Mouse (Mus musculus): ENCODE measurements around the gene BC051142. TPM values are rescaled to one million over a fixed set of nuclear protein-coding genes. Genes with fewer than 3 reads are reported as not detected.

The BC051142 gene
- total and polyA plus RNA-seq, 3 experiments = 1.1 TPM; not detected in 2

- peak in 1 of 2 experiments; percentile 43 for DNase-seq
- Histone ChIP-seq H3K79me2 (replicated peaks; ENCODE audit: control insufficient read depth, insufficient read depth, low read length) (no peaks in the 10 kb centered on the region), H3K4me1 (ENCODE audit: control insufficient read depth, insufficient read depth, low read length) (peaks cover 5% of the 10 kb centered on the region), H3K4me3 (no peak overlapping the region), H3K27me3 (ENCODE audit: control insufficient read depth, insufficient read depth, low read length) (no peaks in the 10 kb centered on the region), H3K27ac (no peak overlapping the region), H3K9ac (ENCODE audit: low read depth, low read length) (no peak overlapping the region), H3K36me3 (ENCODE audit: control insufficient read depth, insufficient read depth, low read length) (no peaks in the 10 kb centered on the region)
- WGBS = 35% methylated on average over 4 of the region's 4 CpGs
- TF ChIP-seq CTCF (IDR thresholded peaks at IDR 0.05) = peak; percentile 80
- TF ChIP-seq POLR2A (IDR thresholded peaks at IDR 0.05; ENCODE audit: insufficient read depth, low read depth, low read length) = no peak
- TF ChIP-seq EP300 (IDR thresholded peaks at IDR 0.05; ENCODE audit: insufficient read depth, low read depth, low read length) = no peak
- intact Hi-C loops (cut with DNase I) = loop anchor here (1.0 kb wide), 1 partner anchor 23 kb away; no protein-coding TSS in a partner anchor
Observed at GRCm38 (mm10) chr17:34388513-34388912, 10.1 kb upstream of the BC051142 start.

- intact Hi-C loops (cut with DNase I) = no loop called here
- Histone ChIP-seq H3K4me3 (no peak overlapping the region), H3K79me2 (replicated peaks; ENCODE audit: control insufficient read depth, insufficient read depth, low read length) (no peaks in the 10 kb centered on the region), H3K36me3 (ENCODE audit: control insufficient read depth, insufficient read depth, low read length) (no peaks in the 10 kb centered on the region), H3K4me1 (ENCODE audit: control insufficient read depth, insufficient read depth, low read length) (peaks cover 5% of the 10 kb centered on the region), H3K9ac (ENCODE audit: low read depth, low read length) (no peak overlapping the region), H3K27ac (no peak overlapping the region), H3K27me3 (ENCODE audit: control insufficient read depth, insufficient read depth, low read length) (no peaks in the 10 kb centered on the region)
- DNase-seq = no peak
- WGBS = 47% methylated on average over 7 of the region's 7 CpGs
- TF ChIP-seq CTCF (IDR thresholded peaks at IDR 0.05) (no peak), POLR2A (IDR thresholded peaks at IDR 0.05; ENCODE audit: insufficient read depth, low read depth, low read length) (no peak), EP300 (IDR thresholded peaks at IDR 0.05; ENCODE audit: insufficient read depth, low read depth, low read length) (no peak)
Observed at GRCm38 (mm10) chr17:34391507-34391906, 7.1 kb upstream of the BC051142 start.

- H3K4me3 ChIP-seq = peak overlapping the region; percentile 20; the same call in 1 of the 2 replicates
- intact Hi-C loops (cut with DNase I) = no loop called here
- H3K9ac ChIP-seq (ENCODE audit: low read depth, low read length) = no peak overlapping the region
- H3K36me3 ChIP-seq (ENCODE audit: control insufficient read depth, insufficient read depth, low read length) = no peaks in the 10 kb centered on the region
- DNase-seq = peak; percentile 52 to 57
- H3K27me3 ChIP-seq (ENCODE audit: control insufficient read depth, insufficient read depth, low read length) = no peaks in the 10 kb centered on the region
- 2% methylated on average over 24 of the region's 24 CpGs for WGBS
- no peak overlapping the region for H3K27ac ChIP-seq
- no peaks in the 10 kb centered on the region for H3K79me2 ChIP-seq (replicated peaks; ENCODE audit: control insufficient read depth, insufficient read depth, low read length)
- TF ChIP-seq POLR2A (IDR thresholded peaks at IDR 0.05; ENCODE audit: insufficient read depth, low read depth, low read length) (no peak), EP300 (IDR thresholded peaks at IDR 0.05; ENCODE audit: insufficient read depth, low read depth, low read length) (no peak), CTCF (IDR thresholded peaks at IDR 0.05) (no peak)
- H3K4me1 ChIP-seq (ENCODE audit: control insufficient read depth, insufficient read depth, low read length) = peaks cover 5% of the 10 kb centered on the region
Observed at GRCm38 (mm10) chr17:34392321-34392720, 6.3 kb upstream of the BC051142 start.

DNA sequence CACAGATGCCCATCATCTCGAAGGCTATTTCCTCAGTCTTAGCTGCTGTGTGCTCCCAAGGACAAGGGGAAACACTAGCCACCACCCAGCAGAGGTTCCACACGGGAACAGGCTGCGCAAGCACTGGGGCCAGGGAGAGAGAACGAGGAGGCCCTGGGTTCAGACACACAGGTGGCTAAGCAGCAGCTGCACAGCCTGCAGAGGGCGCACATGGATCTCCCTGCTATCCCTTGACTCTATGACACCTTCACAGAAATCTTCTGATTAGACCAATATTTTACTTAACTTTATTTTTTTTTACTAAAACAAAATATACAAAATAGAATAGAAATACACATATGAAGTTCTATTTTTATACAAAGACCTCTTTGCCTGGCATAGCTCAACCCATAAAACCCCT is 1.3 kb upstream of the BC051142 start:
- WGBS = 62% methylated on average over 5 of the region's 5 CpGs
- H3K27ac ChIP-seq = no peak overlapping the region
- DNase-seq = no peak
- H3K4me3 ChIP-seq = no peak overlapping the region
- H3K4me1 ChIP-seq (ENCODE audit: control insufficient read depth, insufficient read depth, low read length) = peaks cover 2% of the 10 kb centered on the region; the same call in 1 of the 2 replicates
- no peak for TF ChIP-seq EP300 (IDR thresholded peaks at IDR 0.05; ENCODE audit: insufficient read depth, low read depth, low read length)
- TF ChIP-seq POLR2A (IDR thresholded peaks at IDR 0.05; ENCODE audit: insufficient read depth, low read depth, low read length) = no peak
- peak; percentile 34 for TF ChIP-seq CTCF (IDR thresholded peaks at IDR 0.05)
- no peaks in the 10 kb centered on the region for H3K36me3 ChIP-seq (ENCODE audit: control insufficient read depth, insufficient read depth, low read length)
- intact Hi-C loops (cut with DNase I) = no loop called here
- H3K27me3 ChIP-seq (ENCODE audit: control insufficient read depth, insufficient read depth, low read length) = no peaks in the 10 kb centered on the region; the same call in 1 of the 2 replicates
- H3K79me2 ChIP-seq (replicated peaks; ENCODE audit: control insufficient read depth, insufficient read depth, low read length) = no peaks in the 10 kb centered on the region
- no peak overlapping the region for H3K9ac ChIP-seq (ENCODE audit: low read depth, low read length)

DNA sequence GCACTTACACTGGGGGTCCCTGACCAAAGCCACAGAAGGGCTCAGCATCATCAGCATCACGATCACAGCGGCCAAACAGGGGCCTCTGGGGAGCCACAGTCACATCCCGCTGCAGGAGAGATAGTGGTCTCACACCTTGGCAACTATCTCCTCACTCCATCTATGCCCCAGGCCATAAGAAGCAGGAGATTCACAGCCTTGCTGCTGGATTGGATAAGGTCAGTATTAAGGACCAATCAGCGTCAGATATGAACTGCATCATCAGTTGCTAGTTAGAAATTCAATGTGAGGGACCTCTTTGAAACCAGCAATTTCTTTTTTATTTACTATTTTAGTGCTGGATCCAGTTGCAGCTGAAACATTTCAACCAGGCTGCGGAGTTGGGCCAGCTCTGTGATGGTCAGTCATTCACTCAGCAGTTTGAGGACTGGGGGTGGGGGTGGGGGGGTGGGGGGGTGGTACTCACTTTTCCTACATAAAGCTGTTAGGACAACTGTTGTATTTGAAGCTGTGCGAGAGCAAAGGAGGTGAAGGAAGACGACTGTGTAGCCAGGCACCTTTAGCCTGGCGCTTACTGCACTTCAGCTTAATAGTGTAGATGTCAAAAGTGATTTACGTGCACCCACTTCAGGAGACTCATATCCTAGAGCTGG is 436 bp upstream of the BC051142 start:
- TF ChIP-seq CTCF (IDR thresholded peaks at IDR 0.05) = no peak
- TF ChIP-seq EP300 (IDR thresholded peaks at IDR 0.05; ENCODE audit: insufficient read depth, low read depth, low read length) = no peak
- no peak for TF ChIP-seq POLR2A (IDR thresholded peaks at IDR 0.05; ENCODE audit: insufficient read depth, low read depth, low read length)
- intact Hi-C loops (cut with DNase I) = no loop called here

DNA sequence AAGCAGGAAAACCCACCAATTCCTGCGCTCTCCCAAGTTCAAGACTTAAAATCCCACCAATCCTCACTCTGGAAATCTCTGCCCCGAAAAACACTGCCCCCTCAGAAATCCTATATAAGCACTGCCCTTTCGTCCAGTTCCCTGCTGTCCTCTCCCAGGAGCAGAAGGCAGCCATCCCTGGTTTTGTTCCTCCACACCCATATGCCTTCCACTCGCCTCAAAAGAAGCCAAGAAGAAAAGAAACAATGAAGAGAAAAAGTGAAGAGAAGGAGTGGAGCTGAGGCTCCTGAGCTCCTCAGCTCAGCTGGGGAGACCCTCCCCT is 735 bp downstream of the BC051142 start:
- H3K27ac ChIP-seq = no peak overlapping the region
- intact Hi-C loops (cut with DNase I) = no loop called here
- no peak for DNase-seq
- H3K79me2 ChIP-seq (replicated peaks; ENCODE audit: control insufficient read depth, insufficient read depth, low read length) = no peaks in the 10 kb centered on the region
- no peak overlapping the region for H3K9ac ChIP-seq (ENCODE audit: low read depth, low read length)
- WGBS = 56% methylated on average over 4 of the region's 4 CpGs
- TF ChIP-seq POLR2A (IDR thresholded peaks at IDR 0.05; ENCODE audit: insufficient read depth, low read depth, low read length) (no peak), EP300 (IDR thresholded peaks at IDR 0.05; ENCODE audit: insufficient read depth, low read depth, low read length) (no peak), CTCF (IDR thresholded peaks at IDR 0.05) (no peak)
- H3K36me3 ChIP-seq (ENCODE audit: control insufficient read depth, insufficient read depth, low read length) = no peaks in the 10 kb centered on the region
- H3K4me1 ChIP-seq (ENCODE audit: control insufficient read depth, insufficient read depth, low read length) = peaks cover 2% of the 10 kb centered on the region; the same call in 1 of the 2 replicates
- H3K4me3 ChIP-seq = no peak overlapping the region
- no peaks in the 10 kb centered on the region; the same call in 1 of the 2 replicates for H3K27me3 ChIP-seq (ENCODE audit: control insufficient read depth, insufficient read depth, low read length)

More for the DNA sequence above, 436 bp upstream of the BC051142 start:
- Histone ChIP-seq H3K9ac (ENCODE audit: low read depth, low read length) (no peak overlapping the region), H3K79me2 (replicated peaks; ENCODE audit: control insufficient read depth, insufficient read depth, low read length) (no peaks in the 10 kb centered on the region), H3K4me3 (peak overlapping the region; percentile 57; the same call in 1 of the 2 replicates), H3K27ac (no peak overlapping the region; the same call in 1 of the 2 replicates), H3K4me1 (ENCODE audit: control insufficient read depth, insufficient read depth, low read length) (peaks cover 2% of the 10 kb centered on the region; the same call in 1 of the 2 replicates), H3K36me3 (ENCODE audit: control insufficient read depth, insufficient read depth, low read length) (no peaks in the 10 kb centered on the region), H3K27me3 (ENCODE audit: control insufficient read depth, insufficient read depth, low read length) (no peaks in the 10 kb centered on the region; the same call in 1 of the 2 replicates)
- WGBS = 18% methylated on average over 9 of the region's 9 CpGs
- peak; percentile 23 to 26 for DNase-seq

Data from heart, adult 2 months (tissue).